Mouse (Mus musculus) forebrain, postnatal 0 days (tissue): ENCODE measurements at regions not wholly inside any gene's neighbourhood (a gene's known extent, or its start where the extent isn't known, plus 50 kb on each side); places are given as distances from the start of the nearest gene placed in this dataset.

Source experiments
- ATAC-seq: fragments of 200-750 bp; cut with Nextera tagmentation; 2 replicates; pipeline ENCODE4 v1.8.0; 2017; ENCODE audit warnings: mild to moderate bottlenecking, moderate library complexity
- DNase-seq: peaks from one replicate; pipeline ENCODE4 v3.0.0-alpha.2; 2015
- H3K27ac ChIP-seq: fragments of 300-500 bp; sonication (generic); 2 replicates; pipeline ENCODE4 v1.5.1; 2014; ENCODE audit warnings: low read depth, mild to moderate bottlenecking, antibody characterized with exemption, low read length, moderate library complexity, mixed read lengths
- H3K27me3 ChIP-seq: fragments of 300-500 bp; sonication (generic); 2 replicates; pipeline ENCODE4 v1.6.1; 2014; ENCODE audit warnings: mild to moderate bottlenecking, low read length, mixed read lengths; ENCODE audit not compliant: insufficient read depth
- H3K36me3 ChIP-seq: fragments of 300-500 bp; sonication (generic); 2 replicates; pipeline ENCODE4 v1.6.1; 2014; ENCODE audit warnings: mild to moderate bottlenecking, moderate library complexity; ENCODE audit not compliant: insufficient read depth
- H3K4me1 ChIP-seq: fragments of 300-500 bp; sonication (generic); 2 replicates; pipeline ENCODE4 v1.6.1; 2014; ENCODE audit warnings: antibody characterized with exemption; ENCODE audit not compliant: insufficient read depth
- H3K4me2 ChIP-seq: fragments of 300-500 bp; sonication (generic); 2 replicates; pipeline ENCODE4 v1.6.1; 2014; ENCODE audit warnings: low read depth, mild to moderate bottlenecking, moderate library complexity
- H3K4me3 ChIP-seq: fragments of 300-500 bp; sonication (generic); 2 replicates; pipeline ENCODE4 v1.5.1; 2014; ENCODE audit warnings: low read depth, low read length, mixed read lengths
- H3K9ac ChIP-seq: fragments of 300-500 bp; sonication (generic); 2 replicates; pipeline ENCODE4 v1.6.1; 2014; ENCODE audit warnings: mild to moderate bottlenecking
- H3K9me3 ChIP-seq: fragments of 300-500 bp; sonication (generic); 2 replicates; pipeline ENCODE4 v1.6.1; 2016; ENCODE audit warnings: low read length
- CTCF ChIP-seq: sonication (generic); IDR thresholded peaks from 2 replicates; pipeline ENCODE4 v1.5.1; 2016; ENCODE audit warnings: antibody characterized with exemption, control low read depth, low read depth
- WGBS: fragments of 180-500 bp; shearing (Covaris S2); extraction: QIAGEN DNeasy Blood & Tissue Kit; methylation state at CpG from one replicate; pipeline ENCODE4 v1.1.7; 2014; 5-methylcytosine and 5-hydroxymethylcytosine counted together

DNA sequence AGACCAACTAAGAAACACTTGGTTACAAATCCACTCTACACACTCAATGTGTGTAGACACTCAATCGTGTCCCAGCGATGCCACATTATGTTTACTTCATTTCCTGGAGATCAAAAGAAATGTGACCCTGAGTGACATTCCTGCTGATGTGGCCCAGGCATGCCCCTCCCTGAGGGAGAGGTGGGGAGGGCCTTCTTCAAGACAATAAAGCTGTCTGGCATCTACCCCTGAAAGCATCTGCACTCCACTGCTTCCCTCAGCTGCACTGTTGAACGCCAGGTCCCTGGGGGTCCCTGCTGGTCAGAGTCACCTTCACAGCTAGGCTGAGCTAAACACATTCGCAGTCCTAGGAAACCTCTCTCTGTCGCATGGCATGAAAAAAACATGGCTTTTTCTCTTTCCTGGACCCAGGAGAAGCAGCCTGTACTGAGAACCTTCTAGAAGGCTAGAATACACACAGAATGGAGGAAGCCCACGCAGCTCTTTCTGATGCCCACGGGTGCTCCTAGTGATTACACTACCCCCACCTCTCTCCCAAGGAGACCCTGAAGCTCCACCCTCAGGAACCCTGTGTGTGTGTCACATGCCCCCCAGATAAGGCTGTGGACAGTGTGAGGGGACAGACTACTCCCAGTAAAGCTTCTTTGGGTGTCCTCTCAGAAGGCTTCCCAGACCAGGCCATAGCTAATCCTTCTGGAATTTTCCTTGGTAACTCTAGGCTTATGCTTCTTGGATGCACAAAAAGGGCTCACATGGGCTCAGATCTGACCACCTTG, 61.8 kb upstream of the Cpeb4 start:
- Histone ChIP-seq H3K27me3 (no peaks in the 10 kb centered on the region), H3K4me2 (no peak overlapping the region)

DNA sequence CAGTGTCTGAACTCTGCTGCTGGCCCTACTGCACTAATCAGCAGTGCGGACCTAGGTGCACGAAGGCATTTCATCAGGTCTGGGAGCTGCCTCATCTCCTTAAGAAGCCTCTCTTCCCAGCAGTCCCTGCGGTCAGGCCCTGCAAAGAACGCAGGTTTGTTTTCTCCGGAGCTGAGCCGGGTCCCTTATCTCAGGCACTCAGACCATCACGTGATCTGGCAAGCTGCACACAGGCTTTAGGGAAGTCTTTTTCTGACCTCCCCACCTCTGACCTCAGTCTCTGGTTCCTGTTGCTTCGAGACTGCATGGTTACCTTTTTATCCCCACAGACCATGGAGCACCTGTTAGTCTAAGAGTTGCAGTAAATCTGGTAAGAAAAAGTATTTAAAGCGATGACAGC, 59.8 kb upstream of the Cpeb4 start:
- no peak for TF ChIP-seq CTCF
- Histone ChIP-seq H3K27ac (no peak overlapping the region), H3K36me3 (no peaks in the 10 kb centered on the region), H3K27me3 (no peaks in the 10 kb centered on the region), H3K4me3 (no peak overlapping the region), H3K4me1 (no peaks in the 10 kb centered on the region), H3K4me2 (no peak overlapping the region), H3K9ac (no peak overlapping the region), H3K9me3 (no peaks in the 10 kb centered on the region)
- no peak for ATAC-seq
- DNase-seq = no peak
- 88% methylated on average over 9 of the region's 9 CpGs for WGBS

More for the DNA sequence above, 61.8 kb upstream of the Cpeb4 start:
- Histone ChIP-seq H3K9ac (no peak overlapping the region), H3K36me3 (no peaks in the 10 kb centered on the region), H3K27ac (no peak overlapping the region), H3K4me1 (no peaks in the 10 kb centered on the region), H3K4me3 (no peak overlapping the region), H3K9me3 (no peaks in the 10 kb centered on the region)
- ATAC-seq = no peak
- no peak for DNase-seq
- WGBS = 64% methylated on average over 7 of the region's 7 CpGs
- TF ChIP-seq CTCF = no peak

DNA sequence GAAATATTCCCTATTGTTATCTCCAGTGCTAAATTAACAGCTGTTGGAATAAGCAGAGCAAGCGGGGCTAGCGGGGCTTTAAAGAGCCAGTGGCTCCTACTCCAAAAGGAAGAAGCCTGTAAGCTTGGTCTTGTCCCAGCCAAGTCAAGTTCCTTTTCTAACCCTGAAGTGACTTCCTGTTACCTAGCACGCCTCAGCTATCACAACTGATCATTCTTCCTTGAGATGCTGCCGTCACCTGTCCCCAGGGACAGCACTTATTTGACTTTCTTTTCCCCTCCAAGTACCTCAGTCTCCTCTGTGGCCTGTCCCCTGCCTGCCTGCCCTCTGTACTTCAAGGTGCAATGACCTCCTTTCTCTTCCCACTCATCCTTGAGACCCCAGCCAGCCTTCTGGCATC, 57.4 kb upstream of the Cpeb4 start:
- DNase-seq (no peak), ATAC-seq (no peak)
- TF ChIP-seq CTCF = no peak
- Histone ChIP-seq H3K27ac (no peak overlapping the region), H3K9me3 (no peaks in the 10 kb centered on the region), H3K4me1 (no peaks in the 10 kb centered on the region), H3K36me3 (no peaks in the 10 kb centered on the region), H3K27me3 (no peaks in the 10 kb centered on the region), H3K4me2 (no peak overlapping the region), H3K4me3 (no peak overlapping the region), H3K9ac (no peak overlapping the region)
- 89% methylated on average over 4 of the region's 4 CpGs for WGBS

DNA sequence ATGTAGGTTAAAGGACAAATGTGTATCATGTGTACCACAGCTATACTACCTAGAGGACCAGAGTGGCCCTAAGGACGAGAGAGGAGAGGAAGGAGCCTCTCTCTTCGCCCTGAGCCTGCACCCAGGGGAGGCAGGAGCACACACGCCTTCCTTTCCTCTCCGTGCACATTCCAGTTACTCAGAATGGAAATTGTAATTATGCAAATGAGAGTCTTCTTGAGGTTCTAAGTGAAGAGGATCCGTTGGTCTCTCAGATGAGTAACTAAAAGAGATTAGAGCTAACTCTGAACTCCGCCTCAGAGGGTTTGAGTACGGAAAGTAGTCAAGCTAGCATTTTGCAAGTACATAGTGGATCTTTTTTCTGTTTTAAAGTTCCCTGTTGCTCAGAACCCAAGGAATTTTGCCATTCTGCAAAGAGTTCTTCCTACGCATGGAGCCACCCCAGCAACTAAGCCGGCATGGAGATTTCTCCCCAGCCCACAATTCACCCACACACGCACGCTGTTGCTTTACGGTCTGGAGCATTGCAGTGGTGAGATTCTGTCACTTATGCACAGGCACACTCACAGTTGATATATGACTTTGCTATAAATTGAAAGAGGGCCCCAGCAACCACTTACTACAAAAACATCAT, 56.0 kb upstream of the Cpeb4 start:
- H3K9ac ChIP-seq = no peak overlapping the region
- no peaks in the 10 kb centered on the region for H3K4me1 ChIP-seq
- no peak for DNase-seq
- 77% methylated on average over 12 of the region's 12 CpGs for WGBS
- TF ChIP-seq CTCF = no peak
- H3K27ac ChIP-seq = no peak overlapping the region
- no peaks in the 10 kb centered on the region for H3K36me3 ChIP-seq
- no peak for ATAC-seq
- no peak overlapping the region for H3K4me3 ChIP-seq
- no peaks in the 10 kb centered on the region for H3K9me3 ChIP-seq
- H3K4me2 ChIP-seq = no peak overlapping the region
- no peaks in the 10 kb centered on the region for H3K27me3 ChIP-seq

DNA sequence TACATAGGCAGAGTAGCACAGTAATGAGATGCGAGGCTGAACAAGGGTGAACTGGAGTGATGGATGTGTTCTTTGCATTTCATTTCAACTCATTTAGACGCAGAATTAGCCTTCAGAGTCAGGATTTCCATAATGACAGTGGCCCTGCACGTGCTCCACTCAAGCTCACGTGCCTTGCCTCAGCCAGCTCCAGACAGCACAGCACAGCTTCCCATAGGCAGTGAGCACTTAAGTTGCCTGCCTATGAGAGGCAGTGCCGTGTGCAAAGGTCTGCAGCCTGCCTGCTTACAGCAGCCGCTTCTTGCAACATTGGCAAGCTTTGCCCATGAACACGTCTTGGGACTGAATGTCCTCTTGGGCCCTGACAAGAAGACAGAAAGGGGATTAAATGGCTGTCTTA, 54.0 kb upstream of the Cpeb4 start:
- H3K27ac ChIP-seq = no peak overlapping the region
- no peak overlapping the region for H3K4me3 ChIP-seq
- no peak for TF ChIP-seq CTCF
- H3K4me1 ChIP-seq = no peaks in the 10 kb centered on the region
- no peaks in the 10 kb centered on the region for H3K27me3 ChIP-seq
- H3K9me3 ChIP-seq = no peaks in the 10 kb centered on the region
- no peak overlapping the region for H3K9ac ChIP-seq
- H3K4me2 ChIP-seq = no peak overlapping the region
- peak; percentile 91 for ATAC-seq
- DNase-seq = peak; percentile 56
- no peaks in the 10 kb centered on the region for H3K36me3 ChIP-seq
- 36% methylated on average over 7 of the region's 7 CpGs for WGBS

DNA sequence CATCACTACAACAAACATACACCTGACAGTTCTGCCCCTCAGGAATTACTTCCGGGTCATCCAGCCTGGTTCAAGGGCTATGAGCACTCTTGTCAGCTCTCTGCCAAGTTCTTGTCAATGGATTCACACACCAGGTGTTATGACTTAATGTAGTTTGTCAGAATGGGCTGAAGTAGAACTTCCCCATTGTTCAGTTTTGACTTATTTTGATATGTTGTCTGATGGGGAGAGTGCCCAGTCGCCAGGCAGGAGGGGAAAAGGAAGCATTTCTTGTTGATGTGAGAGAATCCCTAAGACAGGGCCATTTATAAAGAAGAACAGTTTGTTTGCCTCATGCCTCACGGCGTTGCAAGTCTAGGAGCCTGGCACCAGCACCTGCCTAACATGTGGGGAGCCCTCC, 52.0 kb upstream of the Cpeb4 start:
- WGBS = 79% methylated on average over 4 of the region's 4 CpGs
- Histone ChIP-seq H3K27ac (no peak overlapping the region), H3K36me3 (no peaks in the 10 kb centered on the region), H3K27me3 (no peaks in the 10 kb centered on the region), H3K9ac (no peak overlapping the region), H3K4me1 (no peaks in the 10 kb centered on the region), H3K4me3 (no peak overlapping the region), H3K9me3 (no peaks in the 10 kb centered on the region), H3K4me2 (no peak overlapping the region)
- no peak for TF ChIP-seq CTCF
- DNase-seq (no peak), ATAC-seq (no peak)
